Mouse (Mus musculus): Measurements from ENCODE around the gene Zbtb22. TPM values are rescaled to one million over a fixed set of nuclear protein-coding genes. Genes with fewer than 3 reads are reported as not detected.

Zbtb22 gene
- polyA plus RNA-seq, 1 experiment from 2014 or later = 18.1 TPM

- Histone ChIP-seq H3K4me2 (peak overlapping the region; percentile 0; the same call in 1 of the 2 replicates), H3K27me3 (no peaks in the 10 kb centered on the region), H3K36me3 (ENCODE audit: poor library complexity, severe bottlenecking) (peaks cover 34% of the 10 kb centered on the region), H3K4me1 (peaks cover 57% of the 10 kb centered on the region), H3K4me3 (no peak overlapping the region), H3K9ac (no peak overlapping the region), H3K9me3 (replicated peaks) (no peaks in the 10 kb centered on the region), H3K27ac (no peak overlapping the region)
- ATAC-seq = no peak
- WGBS = 88% methylated on average over 18 of the region's 18 CpGs
These were observed 2.1 kb downstream of the Zbtb22 start for GRCm38 (mm10) chr17:33917656-33918292.

GRCm38 (mm10) chr17:33918293-33919203 is 2.8 kb downstream of the Zbtb22 start:
- peaks cover 28% of the 10 kb centered on the region for H3K36me3 ChIP-seq (ENCODE audit: poor library complexity, severe bottlenecking)
- H3K4me3 ChIP-seq = peak overlapping the region; percentile 49
- ATAC-seq = no peak
- peak overlapping the region; percentile 72; the same call in 1 of the 2 replicates for H3K9ac ChIP-seq
- no peaks in the 10 kb centered on the region for H3K9me3 ChIP-seq (replicated peaks)
- H3K27me3 ChIP-seq = no peaks in the 10 kb centered on the region
- 62% methylated on average over 36 of the region's 37 CpGs for WGBS
- peaks cover 57% of the 10 kb centered on the region for H3K4me1 ChIP-seq
- no peak overlapping the region for H3K27ac ChIP-seq
- H3K4me2 ChIP-seq = peak overlapping the region; percentile 83

- WGBS = under 1% methylated on average over 52 of the region's 52 CpGs
- Histone ChIP-seq H3K27me3 (no peaks in the 10 kb centered on the region), H3K36me3 (ENCODE audit: poor library complexity, severe bottlenecking) (peaks cover 18% of the 10 kb centered on the region), H3K4me2 (peak overlapping the region; percentile 83), H3K4me1 (peaks cover 50% of the 10 kb centered on the region), H3K27ac (0 out of 2 replicates have a peak overlapping the region, but pooled peaks have one; percentile 35), H3K9ac (peak overlapping the region; percentile 72), H3K9me3 (replicated peaks) (no peaks in the 10 kb centered on the region), H3K4me3 (peak overlapping the region; percentile 49)
- no peak for ATAC-seq
These were observed 3.9 kb downstream of the Zbtb22 start for GRCm38 (mm10) chr17:33919351-33920281.

- under 1% methylated on average over 36 of the region's 36 CpGs for WGBS
- Histone ChIP-seq H3K9me3 (replicated peaks) (no peaks in the 10 kb centered on the region), H3K9ac (peak overlapping the region; percentile 72), H3K36me3 (ENCODE audit: poor library complexity, severe bottlenecking) (peaks cover 13% of the 10 kb centered on the region), H3K4me3 (peak overlapping the region; percentile 49), H3K27ac (no peak overlapping the region), H3K4me2 (peak overlapping the region; percentile 83), H3K27me3 (no peaks in the 10 kb centered on the region), H3K4me1 (peaks cover 41% of the 10 kb centered on the region)
- ATAC-seq = peak; percentile 23; the same call in 1 of the 2 replicates
These were observed 4.8 kb downstream of the Zbtb22 start for GRCm38 (mm10) chr17:33920282-33921097.

- no peak overlapping the region for H3K9ac ChIP-seq
- no peak overlapping the region for H3K4me2 ChIP-seq
- peaks cover 40% of the 10 kb centered on the region for H3K4me1 ChIP-seq
- peaks cover 20% of the 10 kb centered on the region for H3K36me3 ChIP-seq (ENCODE audit: poor library complexity, severe bottlenecking)
- no peak overlapping the region for H3K4me3 ChIP-seq
- H3K9me3 ChIP-seq (replicated peaks) = no peaks in the 10 kb centered on the region
- no peaks in the 10 kb centered on the region for H3K27me3 ChIP-seq
- no peak overlapping the region for H3K27ac ChIP-seq
- 90% methylated on average over 7 of the region's 7 CpGs for WGBS
- no peak for ATAC-seq
These were observed 5.7 kb downstream of the Zbtb22 start for GRCm38 (mm10) chr17:33921361-33921760.

GRCm38 (mm10) chr17:33924577-33925283 is 9.0 kb downstream of the Zbtb22 start:
- no peak overlapping the region for H3K27ac ChIP-seq
- 88% methylated on average over 10 of the region's 10 CpGs for WGBS
- no peak overlapping the region for H3K4me2 ChIP-seq
- H3K9me3 ChIP-seq (replicated peaks) = no peaks in the 10 kb centered on the region
- no peak overlapping the region for H3K9ac ChIP-seq
- peaks cover 13% of the 10 kb centered on the region; the same call in 1 of the 2 replicates for H3K36me3 ChIP-seq (ENCODE audit: poor library complexity, severe bottlenecking)
- no peak for ATAC-seq
- no peaks in the 10 kb centered on the region for H3K27me3 ChIP-seq
- no peak overlapping the region for H3K4me3 ChIP-seq
- peaks cover 28% of the 10 kb centered on the region for H3K4me1 ChIP-seq

GRCm38 (mm10) chr17:33925406-33926116 is 9.9 kb downstream of the Zbtb22 start:
- Histone ChIP-seq H3K27me3 (no peaks in the 10 kb centered on the region), H3K27ac (no peak overlapping the region), H3K9ac (no peak overlapping the region), H3K4me2 (no peak overlapping the region), H3K9me3 (replicated peaks) (no peaks in the 10 kb centered on the region), H3K4me3 (no peak overlapping the region), H3K4me1 (peaks cover 25% of the 10 kb centered on the region), H3K36me3 (ENCODE audit: poor library complexity, severe bottlenecking) (peaks cover 13% of the 10 kb centered on the region; the same call in 1 of the 2 replicates)
- WGBS = 81% methylated on average over 21 of the region's 21 CpGs
- ATAC-seq = no peak

- Histone ChIP-seq H3K9me3 (replicated peaks) (no peaks in the 10 kb centered on the region), H3K4me2 (no peak overlapping the region), H3K9ac (no peak overlapping the region), H3K4me3 (no peak overlapping the region), H3K27me3 (0 out of 2 replicates have a peak, but pooled peaks cover under 1% of the 10 kb centered on the region), H3K27ac (no peak overlapping the region), H3K36me3 (ENCODE audit: poor library complexity, severe bottlenecking) (peaks cover 13% of the 10 kb centered on the region; the same call in 1 of the 2 replicates), H3K4me1 (peaks cover 27% of the 10 kb centered on the region)
- 71% methylated on average over 17 of the region's 17 CpGs for WGBS
- ATAC-seq = no peak
These were observed 10.7 kb downstream of the Zbtb22 start for GRCm38 (mm10) chr17:33926207-33926932.

GRCm38 (mm10) chr17:33928251-33928947 is 12.7 kb downstream of the Zbtb22 start:
- H3K4me1 ChIP-seq = peaks cover 29% of the 10 kb centered on the region
- peaks cover 29% of the 10 kb centered on the region for H3K36me3 ChIP-seq (ENCODE audit: poor library complexity, severe bottlenecking)
- H3K27ac ChIP-seq = no peak overlapping the region
- H3K27me3 ChIP-seq = 0 out of 2 replicates have a peak, but pooled peaks cover 2% of the 10 kb centered on the region
- ATAC-seq = no peak
- H3K4me2 ChIP-seq = peak overlapping the region; percentile 99
- WGBS = 65% methylated on average over 21 of the region's 21 CpGs
- peak overlapping the region; percentile 87 for H3K4me3 ChIP-seq
- peak overlapping the region; percentile 94 for H3K9ac ChIP-seq
- H3K9me3 ChIP-seq (replicated peaks) = no peaks in the 10 kb centered on the region
